Mouse (Mus musculus): ENCODE results near the gene Suds3. TPM values are rescaled to one million over a fixed set of nuclear protein-coding genes. Genes with fewer than 3 reads are reported as not detected.

The Suds3 gene
- polyA plus RNA-seq, 1 experiment from 2014 or later, result 63.4 TPM

GRCm38 (mm10) chr5:117060484-117061130, 55.3 kb downstream of the Suds3 start:
- H3K36me3 ChIP-seq (ENCODE audit: control insufficient read depth, insufficient read depth, low read length), result no peaks in the 10 kb centered on the region
- no peak overlapping the region for H3K4me3 ChIP-seq (ENCODE audit: low read length)
- WGBS, result 73% methylated on average over 18 of the region's 18 CpGs
- H3K9me3 ChIP-seq (ENCODE audit: control insufficient read depth, low read length), result no peaks in the 10 kb centered on the region
- H3K27me3 ChIP-seq (ENCODE audit: control insufficient read depth, insufficient read depth, low read depth, low read length), result no peaks in the 10 kb centered on the region
- no peak overlapping the region for H3K9ac ChIP-seq (ENCODE audit: low read length)
- no peak for ATAC-seq (ENCODE audit: low read depth)
- H3K27ac ChIP-seq (ENCODE audit: low read length), result no peak overlapping the region
- H3K4me2 ChIP-seq (ENCODE audit: low read depth, low read length), result no peak overlapping the region
- no peaks in the 10 kb centered on the region for H3K4me1 ChIP-seq (replicated peaks; ENCODE audit: control insufficient read depth, insufficient read depth, low read length)

- no peak overlapping the region for H3K9ac ChIP-seq (ENCODE audit: low read length)
- no peaks in the 10 kb centered on the region for H3K36me3 ChIP-seq (ENCODE audit: control insufficient read depth, insufficient read depth, low read length)
- no peak overlapping the region for H3K4me2 ChIP-seq (ENCODE audit: low read depth, low read length)
- H3K27ac ChIP-seq (ENCODE audit: low read length), result no peak overlapping the region
- WGBS, result 79% methylated on average over 7 of the region's 7 CpGs
- H3K27me3 ChIP-seq (ENCODE audit: control insufficient read depth, insufficient read depth, low read depth, low read length), result no peaks in the 10 kb centered on the region
- no peak for ATAC-seq (ENCODE audit: low read depth)
- no peaks in the 10 kb centered on the region for H3K9me3 ChIP-seq (ENCODE audit: control insufficient read depth, low read length)
- no peaks in the 10 kb centered on the region for H3K4me1 ChIP-seq (replicated peaks; ENCODE audit: control insufficient read depth, insufficient read depth, low read length)
- no peak overlapping the region for H3K4me3 ChIP-seq (ENCODE audit: low read length)
Observed at GRCm38 (mm10) chr5:117049940-117050339, 66.0 kb downstream of the Suds3 start.

- Histone ChIP-seq H3K4me3 (ENCODE audit: low read length) (no peak overlapping the region), H3K27me3 (ENCODE audit: control insufficient read depth, insufficient read depth, low read depth, low read length) (no peaks in the 10 kb centered on the region), H3K36me3 (ENCODE audit: control insufficient read depth, insufficient read depth, low read length) (no peaks in the 10 kb centered on the region), H3K4me2 (ENCODE audit: low read depth, low read length) (no peak overlapping the region), H3K9me3 (ENCODE audit: control insufficient read depth, low read length) (no peaks in the 10 kb centered on the region), H3K4me1 (replicated peaks; ENCODE audit: control insufficient read depth, insufficient read depth, low read length) (no peaks in the 10 kb centered on the region), H3K27ac (ENCODE audit: low read length) (no peak overlapping the region), H3K9ac (ENCODE audit: low read length) (no peak overlapping the region)
- 41% methylated on average over 10 of the region's 10 CpGs for WGBS
- ATAC-seq (ENCODE audit: low read depth), result no peak
Observed at GRCm38 (mm10) chr5:117045101-117045500, 70.8 kb downstream of the Suds3 start.

GRCm38 (mm10) chr5:117042661-117043060, 73.3 kb downstream of the Suds3 start:
- Histone ChIP-seq H3K27ac (ENCODE audit: low read length) (no peak overlapping the region), H3K9me3 (ENCODE audit: control insufficient read depth, low read length) (no peaks in the 10 kb centered on the region), H3K4me2 (ENCODE audit: low read depth, low read length) (no peak overlapping the region), H3K36me3 (ENCODE audit: control insufficient read depth, insufficient read depth, low read length) (no peaks in the 10 kb centered on the region), H3K27me3 (ENCODE audit: control insufficient read depth, insufficient read depth, low read depth, low read length) (no peaks in the 10 kb centered on the region), H3K9ac (ENCODE audit: low read length) (no peak overlapping the region), H3K4me1 (replicated peaks; ENCODE audit: control insufficient read depth, insufficient read depth, low read length) (no peaks in the 10 kb centered on the region), H3K4me3 (ENCODE audit: low read length) (no peak overlapping the region)
- ATAC-seq (ENCODE audit: low read depth), result no peak
- 65% methylated on average over 11 of the region's 11 CpGs for WGBS

Other genes starting within 250 kb of the Suds3 start
- gene Taok3, start 4.0 kb upstream of the Suds3 start, polyA plus RNA-seq (2015; fragmentation: Nextera tagmentation; extraction: Ambion mirVana), result 33.5 and 37.1 TPM in 2 replicates
- gene Pebp1, start 171.5 kb upstream of the Suds3 start, polyA plus RNA-seq (2015; fragmentation: Nextera tagmentation; extraction: Ambion mirVana), result 649 and 667 TPM in 2 replicates
- gene Vsig10, start 203.0 kb upstream of the Suds3 start, polyA plus RNA-seq (2015; fragmentation: Nextera tagmentation; extraction: Ambion mirVana), result 18.2 and 20.0 TPM in 2 replicates
- 38.1 and 45.0 TPM in 2 replicates for gene Wsb2, start 241.2 kb upstream of the Suds3 start, polyA plus RNA-seq (2015; fragmentation: Nextera tagmentation; extraction: Ambion mirVana)